Mouse (Mus musculus): ENCODE results near the gene Dscaml1. TPM values are rescaled to one million over a fixed set of nuclear protein-coding genes. Genes with fewer than 3 reads are reported as not detected.

Gene Dscaml1
- total RNA-seq (2014; rRNA removed) (37.5 and 47.4 TPM in 2 replicates), polyA plus RNA-seq (2015; fragmentation: Nextera tagmentation; extraction: Ambion mirVana) (10.5 and 12.4 TPM in 2 replicates)

GRCm38 (mm10) chr9:45426456-45426855 lies at the start of gene Dscaml1:
Gene Dscaml1, plus strand, starts transcription at chr9:45426628.
- TF ChIP-seq CTCF (IDR thresholded peaks at IDR 0.05; ENCODE audit: low read depth) = no peak
- H3K4me1 ChIP-seq (ENCODE audit: insufficient read depth, low read length) = no peaks in the 10 kb centered on the region
- ATAC-seq (no peak), DNase-seq (ENCODE audit: low spot score) (no peak)
- WGBS = 75% methylated on average over 4 of the region's 4 CpGs
- H3K9me3 ChIP-seq (ENCODE audit: low read length) = no peaks in the 10 kb centered on the region
- no peaks in the 10 kb centered on the region for H3K36me3 ChIP-seq (ENCODE audit: insufficient read depth, low read length)
- H3K4me2 ChIP-seq (ENCODE audit: low read depth, low read length) = no peak within 1 kb of the TSS
- no peak within 1 kb of the TSS for H3K4me3 ChIP-seq (ENCODE audit: low read length)
- H3K27ac ChIP-seq = no peak within 1 kb of the TSS
- no peaks in the 10 kb centered on the region; the same call in 1 of the 2 replicates for H3K27me3 ChIP-seq (ENCODE audit: insufficient read depth, low read length)
- no peak within 1 kb of the TSS for H3K9ac ChIP-seq (replicated peaks; ENCODE audit: low read length)

- Histone ChIP-seq H3K27me3 (ENCODE audit: insufficient read depth, low read length) (no peaks in the 10 kb centered on the region), H3K4me3 (ENCODE audit: low read length) (no peak overlapping the region), H3K9me3 (ENCODE audit: low read length) (no peaks in the 10 kb centered on the region), H3K4me2 (ENCODE audit: low read depth, low read length) (no peak overlapping the region), H3K4me1 (ENCODE audit: insufficient read depth, low read length) (peaks cover 51% of the 10 kb centered on the region), H3K36me3 (ENCODE audit: insufficient read depth, low read length) (no peaks in the 10 kb centered on the region), H3K27ac (no peak overlapping the region), H3K9ac (replicated peaks; ENCODE audit: low read length) (no peak overlapping the region)
- WGBS = 57% methylated on average over 2 of the region's 2 CpGs
- no peak for TF ChIP-seq CTCF (IDR thresholded peaks at IDR 0.05; ENCODE audit: low read depth)
- ATAC-seq (no peak), DNase-seq (ENCODE audit: low spot score) (no peak)
These were observed 49.5 kb upstream of the Dscaml1 start for GRCm38 (mm10) chr9:45376883-45377282.

GRCm38 (mm10) chr9:45380411-45381251 lies 45.8 kb upstream of the Dscaml1 start:
- 20% methylated on average over 10 of the region's 10 CpGs for WGBS
- peak overlapping the region; percentile 77 for H3K27ac ChIP-seq
- H3K9me3 ChIP-seq (ENCODE audit: low read length) = no peaks in the 10 kb centered on the region
- no peak overlapping the region for H3K4me3 ChIP-seq (ENCODE audit: low read length)
- H3K4me2 ChIP-seq (ENCODE audit: low read depth, low read length) = no peak overlapping the region
- ATAC-seq (peak; percentile 78), DNase-seq (ENCODE audit: low spot score) (peak; percentile 74)
- TF ChIP-seq CTCF (IDR thresholded peaks at IDR 0.05; ENCODE audit: low read depth) = no peak
- H3K36me3 ChIP-seq (ENCODE audit: insufficient read depth, low read length) = no peaks in the 10 kb centered on the region
- peaks cover 46% of the 10 kb centered on the region for H3K4me1 ChIP-seq (ENCODE audit: insufficient read depth, low read length)
- no peaks in the 10 kb centered on the region for H3K27me3 ChIP-seq (ENCODE audit: insufficient read depth, low read length)
- H3K9ac ChIP-seq (replicated peaks; ENCODE audit: low read length) = no peak overlapping the region; the same call in 1 of the 2 replicates

- Histone ChIP-seq H3K4me3 (ENCODE audit: low read length) (no peak overlapping the region), H3K4me1 (ENCODE audit: insufficient read depth, low read length) (peaks cover 29% of the 10 kb centered on the region), H3K9ac (replicated peaks; ENCODE audit: low read length) (no peak overlapping the region), H3K36me3 (ENCODE audit: insufficient read depth, low read length) (no peaks in the 10 kb centered on the region), H3K27ac (peak overlapping the region; percentile 77), H3K27me3 (ENCODE audit: insufficient read depth, low read length) (no peaks in the 10 kb centered on the region), H3K9me3 (ENCODE audit: low read length) (no peaks in the 10 kb centered on the region), H3K4me2 (ENCODE audit: low read depth, low read length) (no peak overlapping the region)
- ATAC-seq = peak; percentile 70
- 45% methylated on average over 5 of the region's 5 CpGs for WGBS
- TF ChIP-seq CTCF (IDR thresholded peaks at IDR 0.05; ENCODE audit: low read depth) = no peak
- peak; percentile 72 for DNase-seq (ENCODE audit: low spot score)
These were observed 44.1 kb upstream of the Dscaml1 start for GRCm38 (mm10) chr9:45382336-45382735.

GRCm38 (mm10) chr9:45382834-45383233 lies 43.6 kb upstream of the Dscaml1 start:
- H3K4me1 ChIP-seq (ENCODE audit: insufficient read depth, low read length) = peaks cover 27% of the 10 kb centered on the region
- no peak overlapping the region for H3K9ac ChIP-seq (replicated peaks; ENCODE audit: low read length)
- no peak for DNase-seq (ENCODE audit: low spot score)
- H3K36me3 ChIP-seq (ENCODE audit: insufficient read depth, low read length) = no peaks in the 10 kb centered on the region
- no peak; the same call in 1 of the 2 replicates for ATAC-seq
- no peak for TF ChIP-seq CTCF (IDR thresholded peaks at IDR 0.05; ENCODE audit: low read depth)
- H3K27ac ChIP-seq = peak overlapping the region; percentile 16; the same call in 1 of the 2 replicates
- H3K27me3 ChIP-seq (ENCODE audit: insufficient read depth, low read length) = no peaks in the 10 kb centered on the region
- H3K4me3 ChIP-seq (ENCODE audit: low read length) = no peak overlapping the region
- no peaks in the 10 kb centered on the region for H3K9me3 ChIP-seq (ENCODE audit: low read length)
- H3K4me2 ChIP-seq (ENCODE audit: low read depth, low read length) = no peak overlapping the region
- 49% methylated on average over 5 of the region's 5 CpGs for WGBS

GRCm38 (mm10) chr9:45383883-45384282 lies 42.5 kb upstream of the Dscaml1 start:
- Histone ChIP-seq H3K4me1 (ENCODE audit: insufficient read depth, low read length) (peaks cover 27% of the 10 kb centered on the region; the same call in 1 of the 2 replicates), H3K4me3 (ENCODE audit: low read length) (no peak overlapping the region), H3K27ac (no peak overlapping the region), H3K9me3 (ENCODE audit: low read length) (no peaks in the 10 kb centered on the region), H3K36me3 (ENCODE audit: insufficient read depth, low read length) (no peaks in the 10 kb centered on the region), H3K27me3 (ENCODE audit: insufficient read depth, low read length) (no peaks in the 10 kb centered on the region), H3K4me2 (ENCODE audit: low read depth, low read length) (no peak overlapping the region), H3K9ac (replicated peaks; ENCODE audit: low read length) (no peak overlapping the region)
- TF ChIP-seq CTCF (IDR thresholded peaks at IDR 0.05; ENCODE audit: low read depth) = no peak
- DNase-seq (ENCODE audit: low spot score) (no peak), ATAC-seq (no peak)
- 80% methylated on average over 6 of the region's 6 CpGs for WGBS

- 0 out of 2 replicates have a peak, but pooled peaks cover 5% of the 10 kb centered on the region for H3K36me3 ChIP-seq (ENCODE audit: insufficient read depth, low read length)
- 85% methylated on average over 5 of the region's 5 CpGs for WGBS
- peaks cover 9% of the 10 kb centered on the region; the same call in 1 of the 2 replicates for H3K4me1 ChIP-seq (ENCODE audit: insufficient read depth, low read length)
- DNase-seq (ENCODE audit: low spot score) (no peak), ATAC-seq (no peak)
- TF ChIP-seq CTCF (IDR thresholded peaks at IDR 0.05; ENCODE audit: low read depth) = no peak
- H3K27ac ChIP-seq = no peak overlapping the region
- H3K27me3 ChIP-seq (ENCODE audit: insufficient read depth, low read length) = no peaks in the 10 kb centered on the region
- no peak overlapping the region for H3K4me3 ChIP-seq (ENCODE audit: low read length)
- H3K4me2 ChIP-seq (ENCODE audit: low read depth, low read length) = no peak overlapping the region
- no peaks in the 10 kb centered on the region for H3K9me3 ChIP-seq (ENCODE audit: low read length)
- H3K9ac ChIP-seq (replicated peaks; ENCODE audit: low read length) = no peak overlapping the region
These were observed 39.7 kb upstream of the Dscaml1 start for GRCm38 (mm10) chr9:45386698-45387097.
